Mouse (Mus musculus): ENCODE measurements around the gene Ncoa7. TPM values are rescaled to one million over a fixed set of nuclear protein-coding genes. Genes with fewer than 3 reads are reported as not detected.
"Not testable (repeated sequence)": the region's sequence is repeated elsewhere in the genome, so short reads cannot be mapped to it uniquely, and the experiment has no call there.

The Ncoa7 gene
- total RNA-seq, 1 experiment from 2014 or later, result 13.8 TPM

DNA sequence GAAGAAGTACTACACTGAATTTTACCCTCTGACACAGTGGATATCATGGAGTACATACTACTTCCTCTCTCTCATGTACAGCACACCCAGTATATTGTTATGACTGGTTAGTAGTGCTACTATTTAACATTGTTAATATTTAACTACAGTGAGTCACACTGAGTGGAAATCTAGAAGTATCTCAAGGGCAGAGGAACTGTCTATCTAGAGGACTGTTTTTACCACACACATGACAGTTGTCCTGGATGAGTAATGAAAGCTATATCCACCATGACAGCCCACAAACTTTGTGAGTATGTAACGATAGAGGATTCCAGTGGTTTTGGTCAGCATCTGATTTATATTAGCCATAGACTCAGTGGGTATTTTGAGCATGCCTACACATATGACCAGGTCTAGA, 90.6 kb downstream of the Ncoa7 start:
- ATAC-seq (replicated peaks; ENCODE audit: insufficient number of reproducible peaks, low FRiP score, low TSS enrichment, poor library complexity, severe bottlenecking), result no peak

DNA sequence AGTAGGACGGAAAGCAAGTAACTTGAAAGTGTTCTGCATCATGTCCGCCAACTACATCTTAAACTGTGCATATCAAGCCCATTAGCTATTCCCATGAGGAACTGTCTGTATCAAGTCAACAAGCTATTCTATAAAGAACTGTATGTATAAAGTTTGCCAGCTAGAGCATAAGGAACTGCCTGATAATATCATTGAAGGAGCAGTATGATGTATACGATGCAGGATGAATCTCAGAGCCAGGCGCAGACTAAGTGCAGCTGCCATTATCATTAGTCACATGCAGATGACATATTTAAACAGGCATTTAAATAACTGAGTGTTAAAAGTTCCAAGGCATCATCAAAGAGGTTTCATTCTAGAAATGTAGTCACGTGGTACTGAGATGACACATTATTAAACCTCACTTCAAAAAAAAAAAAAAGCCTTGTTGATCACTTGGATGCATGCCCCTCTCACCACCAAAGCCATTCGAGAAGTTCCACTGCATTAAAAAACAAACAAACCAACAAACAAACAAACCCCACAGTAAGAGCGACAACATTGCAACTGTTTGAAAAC, 93.2 kb downstream of the Ncoa7 start:
- no peak for ATAC-seq (replicated peaks; ENCODE audit: insufficient number of reproducible peaks, low FRiP score, low TSS enrichment, poor library complexity, severe bottlenecking)

DNA sequence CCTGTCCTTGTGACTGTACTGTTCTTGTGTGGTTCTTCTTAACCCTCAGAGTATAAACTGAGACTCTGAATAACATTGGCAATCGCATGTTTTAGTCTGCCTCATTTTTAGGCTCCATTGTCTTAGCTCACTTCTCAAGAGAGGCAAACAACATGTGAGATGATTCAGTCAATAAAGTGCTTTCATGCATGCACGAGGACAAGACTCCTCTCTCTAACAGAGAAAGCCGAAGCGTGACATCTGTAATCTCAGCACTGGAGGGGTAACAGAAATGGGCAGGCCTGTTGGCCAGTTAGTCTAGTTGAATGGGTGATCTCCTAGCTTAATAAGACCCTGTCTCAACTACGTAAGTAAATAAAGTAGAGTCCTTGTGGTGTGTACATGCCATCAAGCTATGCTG, 95.1 kb downstream of the Ncoa7 start:
- ATAC-seq (replicated peaks; ENCODE audit: insufficient number of reproducible peaks, low FRiP score, low TSS enrichment, poor library complexity, severe bottlenecking), result no peak

DNA sequence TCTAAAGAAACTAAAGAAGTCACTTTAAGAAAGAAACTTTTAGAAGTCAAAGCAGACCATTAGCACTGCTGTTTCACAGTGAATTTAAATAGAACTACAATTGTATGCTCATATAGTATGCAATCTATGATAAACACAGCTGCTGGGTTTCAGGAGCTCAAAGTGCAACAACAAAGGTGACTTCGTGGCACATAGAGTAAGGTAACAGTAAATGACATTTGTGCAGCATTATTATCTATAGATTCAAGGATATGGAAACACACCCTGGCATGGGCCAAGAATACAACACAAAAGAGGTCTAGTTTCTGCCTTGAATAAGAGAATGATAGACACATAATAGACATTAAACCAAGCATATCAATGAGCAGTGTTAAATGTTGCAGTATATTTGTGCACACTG, 100.5 kb downstream of the Ncoa7 start:
- no peak for ATAC-seq (replicated peaks; ENCODE audit: insufficient number of reproducible peaks, low FRiP score, low TSS enrichment, poor library complexity, severe bottlenecking)

DNA sequence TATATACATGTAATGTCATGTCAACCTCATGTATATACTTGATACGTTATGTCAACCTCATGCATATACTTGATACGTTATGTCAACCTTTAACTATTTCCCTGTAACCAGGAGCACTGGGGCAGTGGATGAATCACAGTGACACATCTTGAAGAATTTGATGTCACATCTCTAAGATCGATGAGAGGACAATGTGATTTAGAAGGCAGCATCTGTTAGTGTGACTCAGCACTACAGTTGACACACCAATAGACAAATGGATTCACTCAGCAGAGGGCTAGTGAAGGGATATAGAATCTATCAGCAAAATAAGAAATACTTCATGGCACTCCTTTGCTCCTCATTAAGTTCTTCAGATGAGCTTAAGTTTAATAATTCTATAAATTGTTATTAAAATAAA, 116.3 kb downstream of the Ncoa7 start:
- no peak for ATAC-seq (replicated peaks; ENCODE audit: insufficient number of reproducible peaks, low FRiP score, low TSS enrichment, poor library complexity, severe bottlenecking)

DNA sequence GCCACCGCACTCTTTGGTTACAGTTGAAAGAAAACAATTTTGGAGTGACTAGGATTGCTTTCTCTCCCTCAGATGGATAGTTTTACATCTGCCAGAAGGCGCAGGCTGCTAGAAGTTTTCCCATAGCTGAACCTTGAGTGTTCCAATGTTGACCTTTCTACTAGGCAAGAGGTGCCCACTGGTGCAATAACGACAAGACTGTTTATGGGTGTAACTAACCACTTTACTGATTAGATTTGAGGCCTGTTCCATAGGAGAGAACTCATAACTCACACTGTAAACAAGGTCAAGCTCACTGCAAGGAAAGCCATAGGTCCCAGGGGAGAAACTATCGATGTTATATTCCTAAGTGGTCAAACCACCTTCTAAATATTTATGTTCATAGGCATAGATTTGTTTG, 119.7 kb downstream of the Ncoa7 start:
- ATAC-seq (replicated peaks; ENCODE audit: insufficient number of reproducible peaks, low FRiP score, low TSS enrichment, poor library complexity, severe bottlenecking), result no peak

DNA sequence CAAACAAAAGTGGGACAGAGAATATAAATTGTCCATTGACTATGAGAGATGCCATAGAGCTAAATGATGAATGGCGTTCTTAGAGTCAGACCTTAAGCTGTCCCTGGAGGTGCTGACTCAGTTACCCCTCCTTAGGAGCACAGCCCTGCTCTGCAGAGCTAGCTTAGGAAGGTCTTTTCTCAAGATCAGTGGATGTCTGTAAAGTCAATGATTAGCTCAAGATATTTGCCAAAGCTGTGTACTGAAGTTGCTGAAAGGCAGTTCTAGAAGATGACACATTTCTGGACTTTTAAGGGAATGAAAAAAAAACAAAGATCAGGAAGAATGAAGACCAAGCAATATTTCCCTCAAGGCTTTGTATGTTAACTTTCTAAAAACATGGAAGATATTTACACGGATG, 123.4 kb downstream of the Ncoa7 start:
- ATAC-seq (replicated peaks; ENCODE audit: insufficient number of reproducible peaks, low FRiP score, low TSS enrichment, poor library complexity, severe bottlenecking), result no peak

DNA sequence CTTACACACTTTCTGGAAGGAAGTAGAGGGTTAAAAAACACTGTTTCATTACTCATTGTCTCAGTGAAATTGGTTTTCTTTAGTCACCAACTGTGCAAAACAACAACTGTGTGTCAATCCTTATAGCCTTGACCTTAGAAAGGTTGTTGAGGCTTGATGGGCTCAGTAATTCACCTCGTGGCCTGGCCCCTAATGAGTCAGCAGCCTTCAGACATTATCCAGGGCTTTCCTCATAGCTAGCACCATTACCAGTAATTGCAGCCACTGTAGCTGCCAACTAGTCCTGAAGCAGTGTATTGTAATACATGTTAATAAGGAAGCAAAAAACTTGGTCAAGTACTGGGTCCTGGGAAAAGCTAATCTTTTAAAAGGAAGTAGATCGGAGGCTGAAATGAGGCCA, 125.1 kb downstream of the Ncoa7 start:
- ATAC-seq (replicated peaks; ENCODE audit: insufficient number of reproducible peaks, low FRiP score, low TSS enrichment, poor library complexity, severe bottlenecking), result no peak

DNA sequence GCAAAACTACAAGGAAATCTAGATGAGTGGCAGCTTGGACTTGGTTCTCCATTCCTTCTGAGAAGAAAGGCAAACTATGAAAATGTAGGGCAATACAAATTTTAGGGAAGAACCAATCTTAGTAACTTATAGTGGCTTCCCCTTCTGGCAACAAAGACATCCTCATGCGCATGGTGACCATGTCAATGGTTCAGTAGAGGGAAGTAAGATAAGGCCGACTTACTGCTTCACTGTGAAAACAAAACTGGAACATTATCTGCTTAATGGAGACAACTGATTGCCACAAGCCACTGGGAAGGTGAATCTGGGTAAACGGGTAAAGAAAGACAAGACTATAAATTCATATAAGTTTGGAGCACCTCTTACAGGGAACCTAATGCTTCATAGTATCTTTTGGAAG, 128.3 kb downstream of the Ncoa7 start:
- no peak for ATAC-seq (replicated peaks; ENCODE audit: insufficient number of reproducible peaks, low FRiP score, low TSS enrichment, poor library complexity, severe bottlenecking)

DNA sequence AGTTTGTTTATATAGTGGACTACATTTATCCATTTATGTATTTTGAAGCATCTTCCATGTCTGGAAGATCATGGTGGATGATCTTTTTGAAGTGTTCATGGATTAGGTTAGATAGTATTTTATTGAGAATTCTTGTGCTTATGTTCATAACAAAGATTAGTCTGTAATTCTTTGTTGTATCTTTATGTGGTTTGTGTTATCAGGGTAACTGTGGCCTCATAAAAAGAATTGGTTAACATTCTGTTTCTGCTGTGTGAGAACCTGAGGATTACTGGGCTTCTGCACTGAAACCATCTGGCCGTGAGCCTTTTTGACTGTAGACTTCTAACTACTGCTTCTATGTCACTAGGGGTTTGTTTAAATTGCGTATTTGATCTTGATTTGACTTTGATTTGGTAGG, 136.5 kb downstream of the Ncoa7 start:
- no peak for ATAC-seq (replicated peaks; ENCODE audit: insufficient number of reproducible peaks, low FRiP score, low TSS enrichment, poor library complexity, severe bottlenecking)

DNA sequence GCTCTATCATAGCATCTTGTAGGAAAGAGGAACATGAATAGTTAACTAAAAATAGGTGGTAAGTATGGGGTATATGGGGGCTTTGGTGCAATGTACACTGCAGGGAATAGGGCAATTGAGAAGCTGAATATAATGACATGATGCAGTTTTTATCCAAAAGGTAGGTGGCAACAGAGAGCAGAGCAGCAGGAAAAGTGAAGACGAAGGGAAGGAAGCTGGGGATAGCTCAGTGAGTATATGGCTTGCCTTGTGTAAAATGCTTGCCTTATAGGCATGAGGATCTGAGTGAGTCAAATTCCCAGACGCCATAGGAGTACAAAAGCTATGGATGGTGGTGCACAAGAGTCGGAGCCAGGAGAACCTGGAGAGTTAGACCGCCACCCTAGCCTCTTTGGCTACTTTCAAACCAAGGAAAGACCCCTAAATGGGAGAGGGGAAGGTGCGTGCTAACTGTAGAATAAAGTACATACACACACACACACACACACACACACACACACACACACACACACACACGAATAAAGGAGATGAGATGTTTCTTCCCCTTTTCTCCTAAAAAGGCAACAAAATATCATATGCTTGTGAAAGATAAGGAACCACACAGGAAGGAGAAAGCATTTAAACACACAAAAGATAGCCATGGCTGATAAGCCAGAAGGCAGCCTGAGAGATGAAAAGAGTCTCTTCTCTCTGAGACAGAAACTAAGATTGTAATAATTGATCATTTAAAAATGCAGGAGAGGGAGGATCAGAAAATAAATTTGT, 142.4 kb downstream of the Ncoa7 start:
- ATAC-seq (replicated peaks; ENCODE audit: insufficient number of reproducible peaks, low FRiP score, low TSS enrichment, poor library complexity, severe bottlenecking), result no peak

DNA sequence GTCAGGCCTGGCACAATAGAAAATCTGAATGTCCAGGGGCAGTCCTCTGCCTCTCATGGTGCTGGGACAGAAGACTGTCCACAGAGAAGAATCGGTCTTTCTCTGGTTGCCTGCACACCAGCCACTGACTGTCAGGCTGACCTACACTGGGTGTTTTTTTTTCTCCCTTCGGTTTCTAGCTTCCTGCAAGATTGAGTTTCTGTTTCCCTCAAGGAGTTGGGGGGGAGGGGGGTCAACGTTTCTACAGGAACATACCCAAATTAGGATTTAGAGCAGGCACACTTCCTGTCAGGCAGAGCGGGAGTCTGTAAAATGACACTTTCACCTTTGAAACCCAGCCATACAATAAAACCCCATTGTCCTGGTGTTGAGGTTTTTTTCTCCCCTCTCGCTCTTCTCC, 147.5 kb downstream of the Ncoa7 start:
- peak; percentile 45 for ATAC-seq (replicated peaks; ENCODE audit: insufficient number of reproducible peaks, low FRiP score, low TSS enrichment, poor library complexity, severe bottlenecking)

DNA sequence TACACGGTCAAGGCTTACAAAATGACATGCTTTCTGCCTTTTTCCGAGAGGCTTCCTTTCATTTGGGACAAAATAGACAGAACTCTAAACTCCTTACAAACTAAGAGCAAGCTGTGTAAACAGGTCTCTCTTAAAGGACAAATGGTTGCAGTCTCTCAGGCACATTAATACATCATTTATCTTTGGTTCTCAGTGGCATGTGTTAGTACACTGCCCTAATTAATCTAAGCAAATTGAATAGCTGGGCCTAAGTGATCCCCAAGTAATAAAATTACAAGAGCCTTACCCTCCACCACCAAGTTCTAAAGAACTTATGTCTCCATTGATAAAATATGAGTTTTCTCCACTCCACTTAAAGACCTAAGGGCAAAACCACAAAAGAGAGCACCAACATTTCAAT, 155.4 kb downstream of the Ncoa7 start:
- no peak for ATAC-seq (replicated peaks; ENCODE audit: insufficient number of reproducible peaks, low FRiP score, low TSS enrichment, poor library complexity, severe bottlenecking)

DNA sequence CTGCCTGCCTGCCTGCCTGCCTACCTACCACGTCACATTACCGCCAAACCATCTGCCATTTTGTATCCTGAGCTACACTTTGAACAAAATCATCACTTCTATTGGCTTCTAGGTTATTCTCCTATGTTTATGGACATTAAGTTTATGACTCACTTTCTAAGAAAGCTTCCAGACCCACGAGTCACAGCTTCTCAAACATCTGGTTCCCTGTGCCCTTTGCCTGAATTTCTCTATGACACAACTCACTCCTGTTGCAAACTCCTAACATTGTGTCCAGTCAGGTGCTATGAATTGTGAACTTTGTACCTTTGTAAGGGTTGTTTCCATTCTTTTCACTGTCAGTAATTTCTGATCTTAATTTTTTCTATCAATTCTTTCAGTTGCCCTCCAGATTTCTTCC, 164.9 kb downstream of the Ncoa7 start:
- no peak for ATAC-seq (replicated peaks; ENCODE audit: insufficient number of reproducible peaks, low FRiP score, low TSS enrichment, poor library complexity, severe bottlenecking)

DNA sequence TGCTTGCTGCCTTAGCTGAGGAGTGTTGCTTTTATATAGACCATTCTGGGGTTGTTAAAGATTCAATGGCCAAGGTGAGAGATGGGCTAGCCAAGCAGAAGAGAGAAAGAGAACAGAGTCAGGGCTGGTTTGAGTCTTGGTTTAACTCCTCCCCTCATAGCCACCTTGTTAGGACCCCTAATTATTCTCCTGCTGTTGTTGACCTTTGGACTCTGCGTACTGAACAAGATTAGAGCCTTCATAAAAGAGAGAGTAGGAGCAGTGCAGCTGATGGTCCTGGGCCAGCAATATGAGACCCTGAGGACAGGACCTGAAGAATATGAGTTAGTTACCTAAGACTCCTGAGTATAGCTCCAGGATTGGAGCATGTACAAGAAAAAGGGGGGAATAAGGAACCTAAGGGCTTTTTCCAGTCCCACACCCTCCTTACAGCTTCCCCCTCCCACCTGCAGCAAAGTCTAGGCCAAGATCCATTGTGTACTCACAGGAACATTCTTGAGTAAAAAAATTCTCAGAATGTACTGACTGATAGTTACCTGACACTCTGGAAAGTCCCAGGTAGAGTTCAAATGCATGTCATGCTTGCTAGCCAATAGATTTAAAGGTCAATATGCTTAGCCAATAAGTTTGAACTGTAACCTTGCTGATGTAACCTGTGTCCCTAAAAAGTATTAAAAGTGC, 166.5 kb downstream of the Ncoa7 start:
- ATAC-seq (replicated peaks; ENCODE audit: insufficient number of reproducible peaks, low FRiP score, low TSS enrichment, poor library complexity, severe bottlenecking), result not testable (repeated sequence)

DNA sequence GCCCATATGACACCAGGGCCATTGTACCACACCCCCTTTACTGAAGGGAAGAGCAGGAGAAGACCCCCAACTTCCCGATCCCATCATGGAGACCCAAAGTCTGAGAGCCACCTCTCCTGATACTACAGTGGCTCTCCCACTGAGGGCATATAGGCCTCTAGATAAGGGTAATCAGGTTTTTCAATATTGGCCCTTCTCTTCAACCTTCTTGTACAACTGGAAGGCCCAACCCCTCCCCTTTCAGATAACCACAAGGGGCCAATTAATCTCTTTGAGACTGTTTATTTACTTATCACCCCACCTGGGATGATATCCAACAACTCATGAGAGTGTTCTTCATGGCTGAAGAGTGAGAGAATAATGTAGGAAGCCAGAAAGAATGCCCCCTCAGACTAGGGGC, 170.4 kb downstream of the Ncoa7 start:
- ATAC-seq (replicated peaks; ENCODE audit: insufficient number of reproducible peaks, low FRiP score, low TSS enrichment, poor library complexity, severe bottlenecking), result no peak

DNA sequence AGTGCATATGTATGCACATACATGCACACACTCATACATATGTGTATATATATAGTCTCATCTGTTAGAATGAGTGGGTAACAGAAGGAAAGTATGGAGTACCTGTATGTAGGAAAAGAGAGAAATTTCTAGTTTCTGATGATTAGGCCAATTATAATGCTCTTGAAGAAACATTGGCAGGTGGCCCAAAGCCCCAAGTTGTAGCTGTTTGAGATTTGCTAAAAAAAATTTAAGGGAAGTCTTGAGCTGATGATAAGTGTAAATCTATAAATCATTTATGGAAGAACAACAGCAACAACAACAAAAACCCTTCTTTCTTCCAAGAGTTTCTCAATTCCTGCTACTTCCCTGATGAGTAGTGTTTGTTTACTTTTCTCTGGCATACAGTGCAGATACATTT, 173.1 kb downstream of the Ncoa7 start:
- no peak for ATAC-seq (replicated peaks; ENCODE audit: insufficient number of reproducible peaks, low FRiP score, low TSS enrichment, poor library complexity, severe bottlenecking)

DNA sequence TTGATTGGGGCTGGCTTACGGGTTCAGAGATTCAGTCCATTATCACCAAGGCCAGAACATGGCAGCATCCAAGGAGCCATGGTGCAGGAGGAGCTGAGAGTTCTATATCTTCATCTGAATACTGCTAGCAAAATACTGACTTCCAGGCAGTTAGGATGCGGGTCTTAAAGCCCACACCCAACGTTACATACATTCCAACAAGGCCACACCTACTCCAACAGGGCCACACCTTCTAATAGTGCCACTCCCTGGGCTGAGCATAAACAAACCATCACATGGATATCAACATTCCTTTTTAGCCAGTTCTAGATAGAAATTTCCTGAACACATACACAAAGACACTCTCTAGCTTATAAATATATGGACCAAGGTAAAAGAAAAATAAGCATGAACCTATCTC, 173.6 kb downstream of the Ncoa7 start, which contains the start of gene Hint3:
TSS of gene Hint3 (minus strand) at position 120 of the 400 bp plus-strand sequence.
- ATAC-seq (replicated peaks; ENCODE audit: insufficient number of reproducible peaks, low FRiP score, low TSS enrichment, poor library complexity, severe bottlenecking), result no peak

DNA sequence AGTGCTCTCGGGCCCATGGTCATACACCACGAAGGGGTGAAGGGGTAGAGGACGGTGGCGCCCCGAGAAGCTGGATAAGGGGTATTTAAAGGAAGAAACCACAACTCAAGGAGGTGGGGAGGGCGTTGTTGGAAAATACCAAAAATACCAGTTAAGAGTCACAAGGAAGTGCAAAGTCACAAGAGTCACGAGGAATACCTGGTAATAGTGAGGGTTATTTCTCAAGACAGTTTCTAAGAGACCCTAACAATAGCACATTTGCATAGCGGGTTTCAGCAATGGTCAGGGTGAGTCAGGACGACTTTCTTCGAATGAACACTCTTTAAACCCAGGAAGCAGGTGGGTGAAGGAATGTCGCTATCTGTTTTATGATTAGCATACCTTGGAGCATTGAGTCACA, 174.7 kb downstream of the Ncoa7 start:
- not testable (repeated sequence) for ATAC-seq (replicated peaks; ENCODE audit: insufficient number of reproducible peaks, low FRiP score, low TSS enrichment, poor library complexity, severe bottlenecking)

DNA sequence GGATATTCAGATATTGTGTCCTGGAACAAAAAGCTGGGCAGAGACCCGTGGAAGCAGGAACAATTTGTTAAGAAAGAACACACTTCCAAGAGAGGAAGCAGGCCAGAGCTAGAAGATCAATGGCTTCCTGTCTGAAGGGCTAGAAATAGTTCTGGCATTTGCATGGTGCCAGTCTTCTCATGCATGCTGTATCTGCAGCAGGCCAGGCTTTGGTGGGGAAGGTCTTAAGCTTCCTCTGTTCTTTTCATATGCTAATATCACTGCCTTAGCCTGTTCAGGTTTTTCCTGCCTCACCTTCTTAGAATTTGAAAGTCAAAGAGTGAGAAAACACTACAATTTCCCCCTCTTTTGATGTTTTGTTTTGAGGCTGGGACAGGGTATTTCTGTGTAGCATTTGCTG, 175.6 kb downstream of the Ncoa7 start:
- ATAC-seq (replicated peaks; ENCODE audit: insufficient number of reproducible peaks, low FRiP score, low TSS enrichment, poor library complexity, severe bottlenecking), result no peak
